ENCODE assay signal across 23 mouse cellular contexts in genomic region chr9:37623981-37624380, GRCm38 (mm10). TPM values are rescaled to one million over a fixed set of nuclear protein-coding genes. Genes with fewer than 3 reads are reported as not detected.
"Had no signal": no experiment of that assay in that cellular context is flagged by ENCODE, and none has a peak within 500 bp of the region (broad histone marks: within the 10 kb centered on the region; RNA-seq: fewer than 3 reads in every experiment).

No protein-coding gene starts in this region.

- H3K27me3 ChIP-seq: liver, embryonic 13.5 days; stomach, embryonic 15.5 days had no signal

- H3K27ac ChIP-seq: limb, embryonic 12.5 days; liver, embryonic 13.5 days; stomach, embryonic 15.5 days had no signal

- H3K9me3 ChIP-seq: limb, embryonic 12.5 days; liver, embryonic 13.5 days; stomach, embryonic 15.5 days had no signal

- H3K4me3 ChIP-seq: limb, embryonic 12.5 days; liver, embryonic 13.5 days; stomach, embryonic 15.5 days had no signal

- H3K4me1 ChIP-seq: stomach, embryonic 15.5 days had no signal

- DNase-seq: kidney, postnatal 10 days; kidney, postnatal 4 days; liver; liver, embryonic 13.5 days; liver, postnatal 0 days; lung, postnatal 36 days; midbrain, embryonic 14.5 days; right cerebral cortex, postnatal 14 days; thymus, adult 2 months; thymus, postnatal 25 days had no signal

- H3K4me2 ChIP-seq: limb, embryonic 12.5 days; liver, embryonic 13.5 days; stomach, embryonic 15.5 days had no signal

- H3K9ac ChIP-seq: limb, embryonic 12.5 days; liver, embryonic 13.5 days; liver, postnatal 0 days; stomach, embryonic 15.5 days had no signal

- H3K36me3 ChIP-seq: limb, embryonic 12.5 days; liver, embryonic 13.5 days; stomach, embryonic 15.5 days had no signal

- ATAC-seq: liver, postnatal 0 days; lung, postnatal 0 days had no signal

RNA-seq across cellular contexts. Expression of gene Spa17, which starts 10.5 kb away (rescaled TPM):
- total RNA-seq: monocyte, adult 5-6 weeks had no signal

RNA-seq across cellular contexts. Expression of gene Panx3, which starts 45.1 kb away (rescaled TPM):
- total RNA-seq: layer of hippocampus, adult 8-10 months; layer of hippocampus, postnatal 25 days; left cerebral cortex, adult 8-10 months; left cerebral cortex, postnatal 25 days; megakaryocyte progenitor cell, adult 5-6 weeks; monocyte, adult 5-6 weeks had no signal
- polyA plus RNA-seq: kidney, embryonic 14.5 days; liver, embryonic 13.5 days; liver, postnatal 0 days; midbrain, embryonic 14.5 days; neural tube, embryonic 14.5 days; spleen, adult 2 months; stomach, embryonic 15.5 days; thymus, adult 2 months; urinary bladder, adult 2 months had no signal
